Mouse (Mus musculus) common myeloid progenitor, adult 5-6 weeks (primary cell): ENCODE data around the gene Fam241b. TPM values are rescaled to one million over a fixed set of nuclear protein-coding genes. Genes with fewer than 3 reads are reported as not detected.

Source experiments
- ATAC-seq: replicated peaks from 2 replicates; pipeline ENCODE4 v1.8.0; 2016; ENCODE audit warnings: low read depth, mild to moderate bottlenecking, moderate TSS enrichment, inconsistent platforms; ENCODE audit not compliant: poor library complexity, severe bottlenecking
- total RNA-seq: library from RNA; stranded (forward); fragments of 200-1000, 187-1606 nt; gene quantifications from 2 replicates; pipeline ENCODE4 v1.2.3, GENCODE M21; 2017

Gene Fam241b
- total RNA-seq, result 1.1 TPM in 1 of 2 replicates, not detected in the other

GRCm38 (mm10) chr10:62143820-62144219, at the start of gene Fam241b:
Fam241b (minus strand) TSS chr10:62143920.
- ATAC-seq, result no peak

GRCm38 (mm10) chr10:62192701-62193157, 49.0 kb upstream of the Fam241b start:
- ATAC-seq, result no peak

- no peak for ATAC-seq
Observed at GRCm38 (mm10) chr10:62190821-62191220, 47.1 kb upstream of the Fam241b start.

- peak; percentile 15; the same call in 1 of the 2 replicates for ATAC-seq
Observed at GRCm38 (mm10) chr10:62189910-62190309, 46.2 kb upstream of the Fam241b start.

GRCm38 (mm10) chr10:62189303-62189702, 45.6 kb upstream of the Fam241b start:
- ATAC-seq, result no peak

GRCm38 (mm10) chr10:62186882-62187281, 43.2 kb upstream of the Fam241b start:
- ATAC-seq, result peak; percentile 59

GRCm38 (mm10) chr10:62183053-62183452, 39.3 kb upstream of the Fam241b start:
- ATAC-seq, result peak; percentile 96

DNA sequence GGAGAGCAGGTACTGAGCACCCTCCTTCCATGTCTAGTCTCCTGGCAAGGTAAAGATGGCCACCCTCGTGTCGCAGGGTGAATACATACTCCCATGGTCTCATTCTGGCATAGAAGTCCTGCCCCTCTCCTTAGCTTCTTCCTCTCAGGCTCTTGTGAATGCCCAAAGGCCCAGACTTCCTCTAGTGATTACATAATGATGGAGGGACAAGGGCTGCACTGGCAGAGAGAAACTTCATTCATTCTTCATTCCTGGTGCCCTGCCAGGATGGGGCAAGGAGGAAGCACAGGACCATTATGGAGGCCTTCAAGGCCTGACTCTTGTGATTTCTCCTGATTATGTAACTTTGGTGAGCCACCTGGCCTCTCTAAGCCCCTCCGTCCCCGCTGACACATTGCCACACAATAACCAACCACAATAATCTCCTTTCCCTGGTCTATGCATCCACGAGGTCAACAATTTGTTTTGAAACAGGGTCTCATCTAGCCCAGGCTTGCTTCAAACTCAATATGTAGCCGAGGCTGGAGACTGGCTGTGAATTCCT, 38.8 kb upstream of the Fam241b start:
- ATAC-seq, result no peak

DNA sequence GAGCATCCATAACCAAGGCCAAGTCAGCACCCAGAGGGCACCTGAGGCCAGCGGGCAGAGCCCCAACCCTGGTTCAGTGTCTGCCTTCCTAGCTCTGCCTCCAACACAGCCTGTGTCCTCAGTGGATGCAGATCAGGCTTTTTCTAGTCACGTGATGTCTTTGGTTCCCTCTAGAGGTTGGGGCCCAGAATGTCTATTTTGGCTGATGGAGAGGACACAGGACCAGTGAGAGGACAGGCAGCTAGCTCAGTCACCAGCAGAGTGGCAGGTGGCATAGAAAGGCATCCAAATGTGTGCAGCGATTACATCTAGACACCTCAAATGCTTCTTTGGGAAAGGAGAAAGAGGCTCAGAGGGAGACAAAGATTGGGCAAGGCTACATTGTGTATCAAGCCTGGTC, 38.0 kb upstream of the Fam241b start:
- no peak; the same call in 1 of the 2 replicates for ATAC-seq

GRCm38 (mm10) chr10:62179944-62180343, 36.2 kb upstream of the Fam241b start:
- ATAC-seq, result no peak

GRCm38 (mm10) chr10:62174533-62175313, 31.0 kb upstream of the Fam241b start:
- no peak for ATAC-seq

- ATAC-seq, result no peak
Observed at GRCm38 (mm10) chr10:62173941-62174448, 30.3 kb upstream of the Fam241b start.

GRCm38 (mm10) chr10:62172841-62173553, 29.3 kb upstream of the Fam241b start:
- no peak for ATAC-seq

GRCm38 (mm10) chr10:62162410-62162809, 18.7 kb upstream of the Fam241b start:
- peak; percentile 29; the same call in 1 of the 2 replicates for ATAC-seq

DNA sequence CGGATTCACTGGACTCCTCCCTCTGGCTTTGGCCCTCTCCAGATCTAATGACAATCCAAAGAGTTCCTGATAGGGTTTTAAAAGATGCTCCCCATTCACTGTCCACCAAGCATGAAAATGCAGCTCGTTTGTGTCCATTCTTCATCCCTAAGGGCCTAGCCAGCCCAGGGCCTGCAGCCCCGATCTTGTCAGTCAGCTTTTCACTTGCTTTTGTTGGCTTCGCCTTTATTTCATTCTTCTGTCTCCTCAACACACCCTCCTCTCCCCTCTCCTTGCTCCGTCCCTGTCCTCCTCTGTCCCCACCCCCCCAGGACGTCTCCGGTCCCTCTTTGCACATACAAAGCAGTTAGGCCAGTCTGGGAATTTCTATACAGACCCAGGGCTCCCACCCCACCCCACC, 6.2 kb upstream of the Fam241b start:
- no peak for ATAC-seq

DNA sequence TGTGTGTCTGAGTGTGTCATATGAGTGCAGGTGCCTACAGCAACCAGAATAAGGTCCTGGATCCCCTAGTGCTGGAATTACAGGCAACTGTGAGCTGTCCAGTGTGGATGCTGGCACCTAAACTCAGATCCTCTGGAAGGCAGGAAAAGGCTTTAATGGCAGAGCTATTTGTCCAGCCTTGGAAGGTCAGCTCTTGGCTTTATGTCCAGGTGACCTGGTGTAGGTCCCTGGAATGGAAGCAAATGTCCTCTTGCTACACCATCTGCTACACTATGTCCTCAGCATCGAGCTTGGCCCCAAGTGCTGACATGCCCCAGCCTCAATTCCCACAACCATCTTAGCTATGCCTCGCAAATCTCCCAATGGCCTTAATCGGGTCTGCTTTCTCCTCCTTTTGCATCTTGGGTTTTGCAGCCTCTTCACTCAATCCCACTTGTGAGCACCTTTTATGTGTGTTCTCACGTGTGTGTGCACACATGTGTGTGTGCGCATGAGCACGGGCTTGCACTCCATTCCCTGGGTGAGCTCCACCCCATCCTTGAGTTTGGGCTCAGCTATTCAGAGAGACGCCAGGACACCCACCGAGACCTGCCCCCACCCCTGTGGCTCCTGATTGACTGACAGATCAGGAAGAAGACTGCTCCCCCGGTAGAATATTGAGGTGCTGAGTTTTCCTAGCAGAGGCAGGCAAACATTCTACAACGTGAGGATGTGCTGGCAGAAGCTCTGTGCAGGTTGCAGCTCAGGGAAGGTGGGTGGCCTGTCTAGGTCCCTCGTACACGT, 3.9 kb upstream of the Fam241b start:
- ATAC-seq, result no peak

GRCm38 (mm10) chr10:62145957-62146356, 2.2 kb upstream of the Fam241b start:
- no peak for ATAC-seq

DNA sequence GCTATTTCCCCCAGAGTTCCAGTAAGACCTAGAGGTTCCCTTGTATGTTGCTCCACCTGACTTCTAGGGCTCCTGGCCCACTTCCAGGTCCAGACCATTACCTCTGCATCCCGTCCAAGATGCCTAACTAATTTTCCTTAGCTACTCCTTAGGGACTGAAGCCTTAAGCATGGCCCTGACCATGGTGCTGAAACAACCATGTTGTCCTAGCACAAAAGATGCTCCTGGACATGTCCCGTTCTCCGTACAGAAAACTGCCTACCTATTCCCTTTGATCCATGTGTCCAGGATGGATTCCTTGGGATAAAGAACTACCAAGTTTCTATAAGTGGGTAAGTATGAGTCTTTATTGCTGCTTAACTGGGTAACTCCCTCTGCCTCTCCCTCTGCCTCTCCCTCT, 5.7 kb downstream of the Fam241b start:
- ATAC-seq, result no peak

GRCm38 (mm10) chr10:62137150-62137549, 6.6 kb downstream of the Fam241b start:
- ATAC-seq, result no peak
